Comparison of ENCODE assay signal across 11 mouse cellular contexts in the genomic region with DNA sequence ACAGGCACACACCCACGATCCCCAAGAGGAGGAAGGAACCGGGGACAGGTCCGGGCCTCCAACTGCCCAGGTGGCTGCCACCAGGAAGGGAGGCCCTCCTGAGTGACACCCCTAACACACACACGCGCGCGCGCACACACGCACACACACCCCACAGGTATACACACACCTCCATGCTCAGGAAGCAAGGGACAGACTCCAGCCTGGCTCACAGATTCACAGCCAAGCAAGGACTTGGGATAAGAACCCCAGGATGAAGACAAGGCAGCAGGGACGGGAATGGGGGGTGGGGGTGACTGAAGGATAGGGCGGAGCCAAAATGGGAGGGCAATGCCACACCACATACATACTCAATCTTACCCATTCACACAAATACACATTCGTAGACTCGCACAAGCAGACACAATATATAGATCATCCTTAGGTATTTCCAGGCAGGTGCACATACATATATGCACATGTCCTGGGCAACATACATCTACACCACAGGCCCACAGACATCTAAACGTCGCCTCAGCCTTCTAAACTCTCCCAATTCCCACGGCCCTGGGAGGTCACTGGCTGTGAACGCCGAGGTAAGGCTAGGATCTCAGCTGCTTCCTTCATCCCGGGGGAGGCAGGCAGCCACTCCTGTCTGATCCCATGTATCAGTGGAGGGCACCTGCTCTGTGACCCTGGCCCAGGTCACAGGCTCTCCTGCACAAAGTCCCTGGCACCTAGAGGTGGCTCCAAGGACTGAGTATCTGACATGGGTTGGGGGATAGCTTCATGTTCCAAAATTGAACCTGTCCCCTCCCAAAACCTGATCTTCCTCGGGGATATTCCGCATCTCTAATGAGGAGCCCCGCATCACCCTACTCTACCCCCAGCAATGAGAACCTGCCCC. TPM values are rescaled to one million over a fixed set of nuclear protein-coding genes. Genes with fewer than 3 reads are reported as not detected.
DNase-seq lines count a peak whose midpoint lies in the region; ATAC-seq and TF ChIP-seq lines count a peak whose summit lies in the region.
"Had no signal": no experiment of that assay in that cellular context is flagged by ENCODE, and none has a peak within 500 bp of the region (broad histone marks: within the 10 kb centered on the region; RNA-seq: fewer than 3 reads in every experiment).

No protein-coding gene starts in this region.

- no peak for DNase-seq in heart, embryonic 10.5 days (ENCODE audit: low spot score)
- DNase-seq in heart, postnatal 10 days: no peak
- no peak for DNase-seq in ovary, postnatal 10 days (ENCODE audit: low spot score)

- H3K4me1 ChIP-seq in heart, embryonic 10.5 days: peaks cover 29% of the 10 kb centered on the region
- peaks cover 1% of the 10 kb centered on the region for H3K4me1 ChIP-seq in ES-Bruce4 (ENCODE audit: control insufficient read depth, insufficient read depth, low read length)
- peaks cover 50% of the 10 kb centered on the region for H3K4me1 ChIP-seq in forebrain, embryonic 12.5 days
- H3K4me1 ChIP-seq in liver, embryonic 12.5 days: no peaks in the 10 kb centered on the region

- WGBS in heart, embryonic 10.5 days: 60% methylated on average over 22 of the region's 22 CpGs
- 62% methylated on average over 22 of the region's 22 CpGs for WGBS in forebrain, embryonic 12.5 days
- WGBS in liver, embryonic 12.5 days (ENCODE audit: insufficient replicate concordance): 51% methylated on average over 22 of the region's 22 CpGs

- intact Hi-C loops in heart, postnatal 10 days (cut with DNase I): loop anchor here (5.0 kb wide), 1 partner anchor 132 kb away; no protein-coding TSS in a partner anchor

- no peak for ATAC-seq in forebrain, embryonic 12.5 days (ENCODE audit: low FRiP score)
- ATAC-seq in liver, embryonic 12.5 days: no peak
- no peak for ATAC-seq in megakaryocyte, adult 5-6 weeks (ENCODE audit: poor library complexity, severe bottlenecking)
- no peak for ATAC-seq in activated CD4-positive, CD25-positive, alpha-beta regulatory T cell, adult 4 months

- H3K27me3 ChIP-seq in heart, embryonic 10.5 days (ENCODE audit: insufficient read depth, poor library complexity, severe bottlenecking): peaks cover 77% of the 10 kb centered on the region
- no peaks in the 10 kb centered on the region for H3K27me3 ChIP-seq in ES-Bruce4 (ENCODE audit: control insufficient read depth, insufficient read depth, low read length, poor library complexity, severe bottlenecking)
- H3K27me3 ChIP-seq in forebrain, embryonic 12.5 days: peaks cover 27% of the 10 kb centered on the region
- H3K27me3 ChIP-seq in liver, embryonic 12.5 days (replicated peaks): peaks cover 68% of the 10 kb centered on the region

- H3K9me3 ChIP-seq in heart, embryonic 10.5 days: no peaks in the 10 kb centered on the region
- no peaks in the 10 kb centered on the region for H3K9me3 ChIP-seq in ES-Bruce4 (replicated peaks; ENCODE audit: control insufficient read depth, insufficient read depth, low read length, poor library complexity, severe bottlenecking)
- H3K9me3 ChIP-seq in forebrain, embryonic 12.5 days: 0 out of 2 replicates have a peak, but pooled peaks cover 3% of the 10 kb centered on the region
- no peaks in the 10 kb centered on the region for H3K9me3 ChIP-seq in liver, embryonic 12.5 days (replicated peaks)

- peak overlapping the region; percentile 91 for H3K4me2 ChIP-seq in forebrain, embryonic 12.5 days
- H3K4me2 ChIP-seq in liver, embryonic 12.5 days: peak overlapping the region; percentile 67

- H3K27ac ChIP-seq in heart, embryonic 10.5 days: no peak overlapping the region
- no peak overlapping the region for H3K27ac ChIP-seq in ES-Bruce4 (ENCODE audit: insufficient read depth, low read length)
- H3K27ac ChIP-seq in forebrain, embryonic 12.5 days: no peak overlapping the region
- H3K27ac ChIP-seq in liver, embryonic 12.5 days: no peak overlapping the region

- H3K36me3 ChIP-seq in heart, embryonic 10.5 days: no peaks in the 10 kb centered on the region
- no peaks in the 10 kb centered on the region for H3K36me3 ChIP-seq in ES-Bruce4 (ENCODE audit: control insufficient read depth, insufficient read depth, low read length, poor library complexity, severe bottlenecking)
- H3K36me3 ChIP-seq in forebrain, embryonic 12.5 days (replicated peaks): no peaks in the 10 kb centered on the region
- no peaks in the 10 kb centered on the region for H3K36me3 ChIP-seq in liver, embryonic 12.5 days

- H3K4me3 ChIP-seq in heart, embryonic 10.5 days: peak overlapping the region; percentile 63
- peak overlapping the region; percentile 83 for H3K4me3 ChIP-seq in ES-Bruce4 (ENCODE audit: low read depth, low read length)
- H3K4me3 ChIP-seq in forebrain, embryonic 12.5 days (replicated peaks): peak overlapping the region; percentile 68
- H3K4me3 ChIP-seq in liver, embryonic 12.5 days: peak overlapping the region; percentile 48

- no peak for TF ChIP-seq POLR2A in ES-Bruce4 (IDR thresholded peaks at IDR 0.05; ENCODE audit: insufficient read depth, low read length)

- TF ChIP-seq CTCF in ES-Bruce4 (IDR thresholded peaks at IDR 0.05; ENCODE audit: low read depth, low read length): no peak

- TF ChIP-seq EP300 in ES-Bruce4 (IDR thresholded peaks at IDR 0.05; ENCODE audit: insufficient read depth, low read depth, low read length): no peak

- peak overlapping the region; percentile 62 for H3K9ac ChIP-seq in ES-Bruce4 (ENCODE audit: low read depth, poor library complexity, severe bottlenecking)
- peak overlapping the region; percentile 79 for H3K9ac ChIP-seq in forebrain, embryonic 12.5 days
- no peak overlapping the region for H3K9ac ChIP-seq in liver, embryonic 12.5 days

RNA-seq across cellular contexts. Expression of a gene that starts 0.9 kb away (rescaled TPM):
- 6.5 and 6.7 TPM in 2 replicates for polyA plus RNA-seq in heart, embryonic 10.5 days (2016; fragmentation: Nextera tagmentation; extraction: Ambion mirVana)
- 1 to 10 TPM in 1 of 2 experiments, under 1 TPM in 1; 0.74 to 1.1 TPM for total RNA-seq in heart, postnatal 10 days (2021)
- polyA plus RNA-seq in ES-Bruce4 (2011; ENCODE audit: insufficient read depth, insufficient read length, low read depth, missing spikeins): 11.7 and 12.6 TPM in 2 replicates
- 14.3 and 14.8 TPM in 2 replicates for polyA plus RNA-seq in forebrain, embryonic 12.5 days (2016; fragmentation: Nextera tagmentation; extraction: Ambion mirVana)
- polyA plus RNA-seq in liver, embryonic 12.5 days (2016; fragmentation: Nextera tagmentation; extraction: Ambion mirVana): 2.8 and 2.9 TPM in 2 replicates
- not detected in 2 replicates for total RNA-seq in megakaryocyte, adult 5-6 weeks (2015)
- total RNA-seq in megakaryocyte, adult 5-6 weeks (2017): not detected in 2 replicates
- polyA plus RNA-seq in activated CD4-positive, CD25-positive, alpha-beta regulatory T cell, adult 4 months (2017; shearing (Covaris generic)): not detected
- total RNA-seq: neutrophil, adult 5-6 weeks had no signal

RNA-seq across cellular contexts. Expression of a gene that starts 47.4 kb away (rescaled TPM):
- polyA plus RNA-seq in heart, embryonic 10.5 days (2016; fragmentation: Nextera tagmentation; extraction: Ambion mirVana): not detected in 2 replicates
- not detected for total RNA-seq in heart, postnatal 10 days (2021)
- polyA plus RNA-seq in ES-Bruce4 (2011; ENCODE audit: insufficient read depth, insufficient read length, low read depth, missing spikeins): not detected in 2 replicates
- not detected in 2 replicates for polyA plus RNA-seq in forebrain, embryonic 12.5 days (2016; fragmentation: Nextera tagmentation; extraction: Ambion mirVana)
- not detected in 2 replicates for polyA plus RNA-seq in liver, embryonic 12.5 days (2016; fragmentation: Nextera tagmentation; extraction: Ambion mirVana)
- not detected in 2 replicates for total RNA-seq in megakaryocyte, adult 5-6 weeks (2015)
- not detected in 2 replicates for total RNA-seq in megakaryocyte, adult 5-6 weeks (2017)
- not detected for polyA plus RNA-seq in activated CD4-positive, CD25-positive, alpha-beta regulatory T cell, adult 4 months (2017; shearing (Covaris generic))
- total RNA-seq: hematopoietic stem cell, adult 5-6 weeks; neutrophil, adult 5-6 weeks had no signal
- polyA plus RNA-seq: C2C12 had no signal
